Mouse (Mus musculus) G1E (cell line): ENCODE data around the gene Trpv6.

Experiments used
- CTCF ChIP-seq: IDR thresholded peaks from 2 replicates; pipeline ENCODE4 v1.5.1; 2012; ENCODE audit warnings: low read depth, low read length, inconsistent platforms, mixed read lengths
- GATA1 ChIP-seq: IDR thresholded peaks from 2 replicates; pipeline ENCODE4 v1.6.1; 2012; ENCODE audit warnings: borderline replicate concordance, low read length, inconsistent platforms, mixed read lengths
- GATA2 ChIP-seq: IDR thresholded peaks from 2 replicates; pipeline ENCODE4 v1.6.1; 2012; ENCODE audit warnings: low read depth, low read length, inconsistent platforms, borderline replicate concordance
- TAL1 ChIP-seq: conservative IDR thresholded peaks from 2 replicates; pipeline ENCODE4 v1.6.1; 2012; ENCODE audit warnings: low read depth, low read length, inconsistent platforms, mixed read lengths

DNA sequence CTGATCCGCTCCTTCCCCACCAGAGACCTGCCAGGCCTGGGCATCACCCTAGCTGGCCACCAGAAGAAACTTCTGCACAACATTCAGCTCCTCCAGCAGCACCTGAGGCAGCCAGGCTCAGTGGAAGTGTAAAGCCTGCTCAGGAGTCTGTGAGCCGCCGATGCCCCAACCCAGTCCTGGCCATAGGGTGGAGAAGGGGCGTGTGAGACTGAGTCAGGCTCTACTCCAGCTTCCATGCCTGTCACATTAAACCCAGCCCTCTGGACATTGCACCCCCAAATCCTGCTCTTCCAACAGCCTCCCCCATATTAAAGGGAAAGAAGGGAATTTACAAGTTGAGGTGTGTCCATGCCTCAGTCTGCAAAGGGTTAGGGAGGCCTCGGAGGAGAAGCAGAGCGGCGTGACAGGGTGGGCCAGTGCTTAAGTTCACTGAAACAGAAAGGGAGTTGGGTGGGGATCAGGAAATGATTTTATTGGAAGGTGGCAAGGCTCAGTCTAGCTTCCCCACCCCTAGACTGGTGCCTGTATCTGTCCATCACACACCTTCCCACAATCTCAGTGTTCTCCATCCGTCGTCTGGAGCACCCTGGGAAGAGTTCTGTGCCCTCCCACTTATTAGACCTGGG lies 15.9 kb downstream of the Trpv6 start:
- no peak for TF ChIP-seq CTCF
- TF ChIP-seq TAL1, result no peak
- TF ChIP-seq GATA1, result no peak
- no peak for TF ChIP-seq GATA2
